Mouse (Mus musculus) E14TG2a.4 (cell line): ENCODE data around the gene Celsr3.

Experiments used
- CTCF ChIP-seq: conservative IDR thresholded peaks from 2 replicates; pipeline ENCODE4 v1.5.1; 2014; ENCODE audit warnings: low read length
- NANOG ChIP-seq: IDR thresholded peaks from 2 replicates; pipeline ENCODE4 v1.6.1; 2014; ENCODE audit warnings: borderline replicate concordance, low read length, mixed read lengths
- POU5F1 ChIP-seq: IDR thresholded peaks from 2 replicates; pipeline ENCODE4 v1.6.1; 2014; ENCODE audit warnings: low read length, borderline replicate concordance

DNA sequence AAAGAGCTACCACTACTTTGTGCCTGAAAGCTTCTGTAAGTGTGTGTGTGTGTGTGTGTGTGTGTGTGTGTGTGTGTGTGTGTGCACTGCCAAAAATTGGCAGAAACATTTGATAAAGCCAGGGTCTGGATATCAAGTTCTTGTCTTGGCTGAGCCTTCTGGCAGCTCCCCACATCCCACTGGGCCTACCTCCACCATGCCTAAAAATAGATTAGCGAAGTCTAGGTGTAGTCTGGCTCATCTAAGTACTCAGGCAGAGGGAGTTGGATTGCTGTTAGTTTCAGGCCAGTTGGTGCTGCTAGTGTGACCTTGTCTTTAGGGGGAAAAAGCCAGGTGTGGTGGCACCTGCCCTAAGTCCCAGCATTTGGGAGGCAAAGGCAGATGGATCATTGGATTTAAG, 19.3 kb upstream of the Celsr3 start:
- TF ChIP-seq CTCF: no peak
- TF ChIP-seq POU5F1: no peak
- TF ChIP-seq NANOG: no peak
